Mouse (Mus musculus): ENCODE results near the gene Avpi1.

- TF ChIP-seq CTCF (IDR thresholded peaks at IDR 0.05; ENCODE audit: low read depth, low read length) (no peak), POLR2A (IDR thresholded peaks at IDR 0.05; ENCODE audit: extremely low read depth, insufficient read depth, low read length) (peak; percentile 92)
Measured at GRCm38 (mm10) chr19:42089748-42090595, 38.9 kb downstream of the Avpi1 start, which contains the start of gene Pi4k2a.

Measured in liver, adult 2 months (tissue).